In genomic region chr4:41114358-41115070, GRCm38 (mm10) we compare ENCODE assay signal across 18 mouse cellular contexts. TPM values are rescaled to one million over a fixed set of nuclear protein-coding genes. Genes with fewer than 3 reads are reported as not detected.
"Had no signal": no experiment of that assay in that cellular context is flagged by ENCODE, and none has a peak within 500 bp of the region (broad histone marks: within the 10 kb centered on the region; RNA-seq: fewer than 3 reads in every experiment).

No protein-coding gene starts in this region.

- H3K9ac ChIP-seq: intestine, embryonic 15.5 days; liver, embryonic 14.5 days; midbrain, embryonic 15.5 days; neural tube, embryonic 15.5 days had no signal

- H3K4me1 ChIP-seq: intestine, embryonic 15.5 days; midbrain, embryonic 10.5 days; midbrain, embryonic 15.5 days; neural tube, embryonic 15.5 days had no signal

- H3K4me3 ChIP-seq: intestine, embryonic 15.5 days; layer of hippocampus, adult 2 months; left cerebral cortex, adult 2 months; midbrain, embryonic 10.5 days; midbrain, embryonic 15.5 days; neural tube, embryonic 15.5 days had no signal

- DNase-seq: kidney, adult 18-20 months; kidney, postnatal 10 days; kidney, postnatal 4 days; liver; lung, adult 2 months; lung, postnatal 36 days; thymus, adult 2 months; thymus, postnatal 25 days had no signal

- H3K4me2 ChIP-seq: intestine, embryonic 15.5 days; midbrain, embryonic 15.5 days; neural tube, embryonic 15.5 days had no signal

- H3K27me3 ChIP-seq: intestine, embryonic 15.5 days; midbrain, embryonic 15.5 days; neural tube, embryonic 15.5 days had no signal

- H3K27ac ChIP-seq: intestine, embryonic 15.5 days; layer of hippocampus, adult 2 months; left cerebral cortex, adult 2 months; liver, embryonic 14.5 days; midbrain, embryonic 10.5 days; midbrain, embryonic 15.5 days; neural tube, embryonic 15.5 days had no signal

- H3K9me3 ChIP-seq: intestine, embryonic 15.5 days; midbrain, embryonic 10.5 days; midbrain, embryonic 15.5 days; neural tube, embryonic 15.5 days had no signal

- ATAC-seq: intestine, embryonic 15.5 days; lung, postnatal 0 days; midbrain, embryonic 15.5 days had no signal

RNA-seq across cellular contexts. Expression of gene Aqp3, which starts 16.5 kb away (rescaled TPM):
- total RNA-seq: layer of hippocampus, adult 2 months; left cerebral cortex, adult 2 months; left cerebral cortex, postnatal 14 days; megakaryocyte progenitor cell, adult 5-6 weeks had no signal
- polyA plus RNA-seq: neural tube, embryonic 15.5 days had no signal
